Mouse (Mus musculus) liver, embryonic 15.5 days (tissue): ENCODE measurements at regions not wholly inside any gene's neighbourhood (a gene's known extent, or its start where the extent isn't known, plus 50 kb on each side); places are given as distances from the start of the nearest gene placed in this dataset.

Experiments used
- ATAC-seq: fragments of 200-750 bp; cut with Nextera tagmentation; 2 replicates; pipeline ENCODE4 v1.8.0; 2017; ENCODE audit warnings: moderate number of reproducible peaks, mild to moderate bottlenecking, moderate library complexity; ENCODE audit not compliant: insufficient read depth
- H3K27ac ChIP-seq: fragments of 300-500 bp; sonication (generic); replicated peaks from 2 replicates; pipeline ENCODE4 v1.5.1; 2015; ENCODE audit warnings: mild to moderate bottlenecking, inconsistent platforms
- H3K27me3 ChIP-seq: fragments of 300-500 bp; sonication (generic); 2 replicates; pipeline ENCODE4 v1.6.1; 2015; ENCODE audit warnings: mild to moderate bottlenecking, inconsistent platforms
- H3K36me3 ChIP-seq: fragments of 300-500 bp; sonication (generic); replicated peaks from 2 replicates; pipeline ENCODE4 v1.6.1; 2015; ENCODE audit warnings: moderate library complexity, mild to moderate bottlenecking, inconsistent platforms
- H3K4me1 ChIP-seq: fragments of 300-500 bp; sonication (generic); replicated peaks from 2 replicates; pipeline ENCODE4 v1.6.1; 2015; ENCODE audit warnings: inconsistent platforms
- H3K4me2 ChIP-seq: fragments of 300-500 bp; sonication (generic); 2 replicates; pipeline ENCODE4 v1.6.1; 2015; ENCODE audit warnings: moderate library complexity, mild to moderate bottlenecking, inconsistent platforms
- H3K4me3 ChIP-seq: fragments of 300-500 bp; sonication (generic); replicated peaks from 2 replicates; pipeline ENCODE4 v1.5.1; 2015; ENCODE audit warnings: mild to moderate bottlenecking, inconsistent platforms
- H3K9ac ChIP-seq: fragments of 300-500 bp; sonication (generic); 2 replicates; pipeline ENCODE4 v1.6.1; 2015; ENCODE audit warnings: moderate library complexity, mild to moderate bottlenecking, inconsistent platforms
- H3K9me3 ChIP-seq: fragments of 300-500 bp; sonication (generic); replicated peaks from 2 replicates; pipeline ENCODE4 v1.6.1; 2016; ENCODE audit warnings: inconsistent platforms
- WGBS: fragments of 180-500 bp; shearing (Covaris S2); methylation state at CpG from one replicate; pipeline ENCODE4 v1.1.7; 2015; ENCODE audit warnings: mixed read lengths; ENCODE audit not compliant: insufficient replicate concordance; 5-methylcytosine and 5-hydroxymethylcytosine counted together

- 0 out of 2 replicates have a peak overlapping the region, but pooled peaks have one; percentile 10 for H3K4me2 ChIP-seq
- no peaks in the 10 kb centered on the region for H3K36me3 ChIP-seq
- ATAC-seq: peak; percentile 70
- H3K9ac ChIP-seq: no peak overlapping the region
- no peaks in the 10 kb centered on the region for H3K9me3 ChIP-seq
- no peak overlapping the region for H3K27ac ChIP-seq
- H3K4me1 ChIP-seq: no peaks in the 10 kb centered on the region
- no peak overlapping the region for H3K4me3 ChIP-seq
- 7% methylated on average over 17 of the region's 17 CpGs for WGBS
- peaks cover 19% of the 10 kb centered on the region for H3K27me3 ChIP-seq
These were observed 304.4 kb upstream of the Arglu1 start for GRCm38 (mm10) chr8:8994596-8995189.

GRCm38 (mm10) chr8:8994008-8994407 is 303.7 kb upstream of the Arglu1 start:
- ATAC-seq: no peak
- no peak overlapping the region for H3K4me2 ChIP-seq
- no peaks in the 10 kb centered on the region for H3K9me3 ChIP-seq
- no peaks in the 10 kb centered on the region for H3K4me1 ChIP-seq
- no peak overlapping the region for H3K27ac ChIP-seq
- H3K4me3 ChIP-seq: no peak overlapping the region
- no peak overlapping the region for H3K9ac ChIP-seq
- WGBS: 23% methylated on average over 7 of the region's 7 CpGs
- peaks cover 19% of the 10 kb centered on the region for H3K27me3 ChIP-seq
- no peaks in the 10 kb centered on the region for H3K36me3 ChIP-seq

GRCm38 (mm10) chr8:8992461-8993032 is 302.2 kb upstream of the Arglu1 start:
- Histone ChIP-seq H3K4me2 (no peak overlapping the region), H3K27me3 (peaks cover 19% of the 10 kb centered on the region)

GRCm38 (mm10) chr8:8991026-8991425 is 300.7 kb upstream of the Arglu1 start:
- Histone ChIP-seq H3K9me3 (no peaks in the 10 kb centered on the region), H3K9ac (no peak overlapping the region), H3K4me3 (no peak overlapping the region), H3K4me1 (no peaks in the 10 kb centered on the region), H3K27me3 (peaks cover 19% of the 10 kb centered on the region), H3K4me2 (no peak overlapping the region), H3K36me3 (no peaks in the 10 kb centered on the region), H3K27ac (no peak overlapping the region)
- 71% methylated on average over 8 of the region's 8 CpGs for WGBS
- ATAC-seq: no peak

More at GRCm38 (mm10) chr8:8992461-8993032, 302.2 kb upstream of the Arglu1 start:
- Histone ChIP-seq H3K4me3 (no peak overlapping the region), H3K36me3 (no peaks in the 10 kb centered on the region), H3K4me1 (no peaks in the 10 kb centered on the region), H3K27ac (no peak overlapping the region), H3K9me3 (no peaks in the 10 kb centered on the region), H3K9ac (no peak overlapping the region)
- WGBS: 13% methylated on average over 11 of the region's 11 CpGs
- ATAC-seq: no peak

- Histone ChIP-seq H3K4me1 (no peaks in the 10 kb centered on the region), H3K4me2 (no peak overlapping the region), H3K9me3 (no peaks in the 10 kb centered on the region), H3K36me3 (no peaks in the 10 kb centered on the region), H3K4me3 (no peak overlapping the region), H3K9ac (no peak overlapping the region), H3K27me3 (no peaks in the 10 kb centered on the region), H3K27ac (no peak overlapping the region)
- 64% methylated on average over 9 of the region's 9 CpGs for WGBS
- no peak for ATAC-seq
These were observed 295.7 kb upstream of the Arglu1 start for GRCm38 (mm10) chr8:8986068-8986467.

- H3K27ac ChIP-seq: no peak overlapping the region
- WGBS: 47% methylated on average over 13 of the region's 13 CpGs
- H3K9me3 ChIP-seq: no peaks in the 10 kb centered on the region
- H3K9ac ChIP-seq: no peak overlapping the region
- ATAC-seq: no peak
- H3K4me2 ChIP-seq: no peak overlapping the region
- no peaks in the 10 kb centered on the region for H3K27me3 ChIP-seq
- no peaks in the 10 kb centered on the region for H3K4me1 ChIP-seq
- H3K4me3 ChIP-seq: no peak overlapping the region
- no peaks in the 10 kb centered on the region for H3K36me3 ChIP-seq
These were observed 295.1 kb upstream of the Arglu1 start for GRCm38 (mm10) chr8:8985395-8985794.

- ATAC-seq: no peak
- no peak overlapping the region for H3K4me3 ChIP-seq
- no peak overlapping the region for H3K9ac ChIP-seq
- no peak overlapping the region for H3K4me2 ChIP-seq
- no peaks in the 10 kb centered on the region for H3K36me3 ChIP-seq
- no peaks in the 10 kb centered on the region for H3K9me3 ChIP-seq
- 6% methylated on average over 11 of the region's 11 CpGs for WGBS
- no peaks in the 10 kb centered on the region for H3K4me1 ChIP-seq
- H3K27ac ChIP-seq: no peak overlapping the region
- no peaks in the 10 kb centered on the region for H3K27me3 ChIP-seq
These were observed 294.5 kb upstream of the Arglu1 start for GRCm38 (mm10) chr8:8984829-8985251.

- Histone ChIP-seq H3K9me3 (no peaks in the 10 kb centered on the region), H3K9ac (no peak overlapping the region), H3K4me1 (no peaks in the 10 kb centered on the region), H3K27me3 (no peaks in the 10 kb centered on the region), H3K36me3 (no peaks in the 10 kb centered on the region), H3K4me2 (no peak overlapping the region), H3K4me3 (no peak overlapping the region), H3K27ac (no peak overlapping the region)
- 7% methylated on average over 13 of the region's 13 CpGs for WGBS
- ATAC-seq: no peak
These were observed 294.0 kb upstream of the Arglu1 start for GRCm38 (mm10) chr8:8984159-8984828.

- no peaks in the 10 kb centered on the region for H3K27me3 ChIP-seq
- WGBS: 29% methylated on average over 5 of the region's 5 CpGs
- no peak overlapping the region for H3K4me2 ChIP-seq
- H3K27ac ChIP-seq: no peak overlapping the region
- H3K4me3 ChIP-seq: no peak overlapping the region
- H3K36me3 ChIP-seq: no peaks in the 10 kb centered on the region
- no peaks in the 10 kb centered on the region for H3K9me3 ChIP-seq
- no peaks in the 10 kb centered on the region for H3K4me1 ChIP-seq
- H3K9ac ChIP-seq: no peak overlapping the region
- ATAC-seq: no peak
These were observed 292.9 kb upstream of the Arglu1 start for GRCm38 (mm10) chr8:8983133-8983661.

- H3K9ac ChIP-seq: no peak overlapping the region
- H3K36me3 ChIP-seq: no peaks in the 10 kb centered on the region
- H3K4me3 ChIP-seq: no peak overlapping the region
- no peak overlapping the region for H3K27ac ChIP-seq
- H3K4me2 ChIP-seq: no peak overlapping the region
- H3K27me3 ChIP-seq: no peaks in the 10 kb centered on the region
- 49% methylated on average over 1 of the region's 1 CpGs for WGBS
- no peaks in the 10 kb centered on the region for H3K9me3 ChIP-seq
- H3K4me1 ChIP-seq: no peaks in the 10 kb centered on the region
- no peak for ATAC-seq
These were observed 288.6 kb upstream of the Arglu1 start for GRCm38 (mm10) chr8:8978969-8979368.

GRCm38 (mm10) chr8:8973769-8974168 is 283.4 kb upstream of the Arglu1 start:
- H3K4me1 ChIP-seq: no peaks in the 10 kb centered on the region
- ATAC-seq: no peak
- H3K27me3 ChIP-seq: no peaks in the 10 kb centered on the region
- H3K4me3 ChIP-seq: no peak overlapping the region
- no peak overlapping the region for H3K27ac ChIP-seq
- no peak overlapping the region for H3K4me2 ChIP-seq
- no peak overlapping the region for H3K9ac ChIP-seq
- WGBS: 35% methylated on average over 6 of the region's 6 CpGs
- H3K9me3 ChIP-seq: no peaks in the 10 kb centered on the region
- H3K36me3 ChIP-seq: no peaks in the 10 kb centered on the region
